9 mouse cellular contexts compared by ENCODE assay signal in genomic region chr9:66144248-66144647, GRCm38 (mm10). TPM values are rescaled to one million over a fixed set of nuclear protein-coding genes. Genes with fewer than 3 reads are reported as not detected.
DNase-seq lines count a peak whose midpoint lies in the region; TF ChIP-seq lines count a peak whose summit lies in the region.
"Had no signal": no experiment of that assay in that cellular context is flagged by ENCODE, and none has a peak within 500 bp of the region (broad histone marks: within the 10 kb centered on the region; RNA-seq: fewer than 3 reads in every experiment).

No protein-coding gene starts in this region.

- TF ChIP-seq POLR2A in cerebellum, adult 2 months (IDR thresholded peaks at IDR 0.05; ENCODE audit: borderline replicate concordance, insufficient read depth, low read length) = no peak

- H3K27ac ChIP-seq in ES-E14 (ENCODE audit: insufficient read depth, low read depth, low read length, poor library complexity, severe bottlenecking) = no peak overlapping the region
- no peak overlapping the region for H3K27ac ChIP-seq in cerebellum, adult 2 months (ENCODE audit: insufficient read depth, low read length)
- H3K27ac ChIP-seq: stomach, embryonic 15.5 days had no signal

- no peaks in the 10 kb centered on the region for H3K27me3 ChIP-seq in cerebellum, adult 2 months (ENCODE audit: control insufficient read depth, insufficient read depth, low read length)
- H3K27me3 ChIP-seq: stomach, embryonic 15.5 days had no signal

- in situ Hi-C loops in ES-E14 (cut with MboI; ENCODE audit: low sequenced_read_pairs in 2 of 2, unreplicated experiment in 2 of 2) = no loop called here

- DNase-seq in 416B (ENCODE audit: low read depth) (peak; percentile 87), ES-E14 (ENCODE audit: low read depth, low spot score) (peak; percentile 66)
- peak; percentile 70 to 78 for DNase-seq in cerebellum, adult 2 months
- DNase-seq in frontal cortex, postnatal 10 days (ENCODE audit: low spot score in 2 of 2) = peak; percentile 35 to 69
- peak; percentile 62 to 76 for DNase-seq in kidney, postnatal 25 days
- DNase-seq in lung, adult 18-20 months = peak; percentile 66 to 68
- peak; percentile 83 for DNase-seq in retina, postnatal 1 day
- DNase-seq in thymus, postnatal 4 days = peak; percentile 79

- no peak overlapping the region for H3K9ac ChIP-seq in ES-E14 (ENCODE audit: insufficient read depth, low read depth, low read length, poor library complexity, severe bottlenecking)
- H3K9ac ChIP-seq: stomach, embryonic 15.5 days had no signal

- peak; percentile 73 for TF ChIP-seq CTCF in cerebellum, adult 2 months (IDR thresholded peaks at IDR 0.05; ENCODE audit: borderline replicate concordance, insufficient read depth, low read depth, low read length)

- H3K9me3 ChIP-seq in ES-E14 (ENCODE audit: control insufficient read depth, insufficient read depth, low read depth, low read length) = no peaks in the 10 kb centered on the region
- H3K9me3 ChIP-seq: stomach, embryonic 15.5 days had no signal

- 6% methylated on average over 6 of the region's 6 CpGs for WGBS in cerebellum, adult 2 months

- H3K4me3 ChIP-seq in ES-E14 (ENCODE audit: insufficient read depth in 1 of 2, low read depth in 1 of 2, low read length in 2 of 2, poor library complexity in 1 of 2, severe bottlenecking in 1 of 2) = no peak overlapping the region
- H3K4me3 ChIP-seq in cerebellum, adult 2 months (replicated peaks; ENCODE audit: insufficient read depth, low read depth, low read length) = no peak overlapping the region
- H3K4me3 ChIP-seq: stomach, embryonic 15.5 days had no signal

- H3K4me1 ChIP-seq in ES-E14 (ENCODE audit: control insufficient read depth in 2 of 2, insufficient read depth in 2 of 2, low read length in 2 of 2, poor library complexity in 1 of 2) = no peaks in the 10 kb centered on the region
- H3K4me1 ChIP-seq in cerebellum, adult 2 months (ENCODE audit: control insufficient read depth, insufficient read depth, low read length) = no peaks in the 10 kb centered on the region
- H3K4me1 ChIP-seq: stomach, embryonic 15.5 days had no signal

- H3K36me3 ChIP-seq in ES-E14 (ENCODE audit: control insufficient read depth, insufficient read depth, low read length, poor library complexity, severe bottlenecking) = peaks cover 10% of the 10 kb centered on the region; the same call in 1 of the 2 replicates

TF ChIP-seq in ES-E14, 5 proteins besides CTCF, POLR2A, EP300 and RAD21:
- TF ChIP-seq HCFC1 (IDR thresholded peaks at IDR 0.05; ENCODE audit: borderline replicate concordance, insufficient read depth, low read length) (no peak), ZNF384 (IDR thresholded peaks at IDR 0.05; ENCODE audit: low read depth, low read length) (no peak), CHD2 (IDR thresholded peaks at IDR 0.05; ENCODE audit: low read depth, low read length) (no peak), ZC3H11A (IDR thresholded peaks at IDR 0.05; ENCODE audit: borderline replicate concordance, low read depth, low read length) (peak; percentile 81), MAFK (IDR thresholded peaks at IDR 0.05; ENCODE audit: insufficient read depth, low read depth, low read length) (no peak)

RNA-seq across cellular contexts. Expression of gene Dapk2, which starts 13.8 kb away (rescaled TPM):
- 0.90 and 1.2 TPM in 2 replicates for total RNA-seq in ES-E14 (2012; rRNA removed)
- 3.6 and 3.8 TPM in 2 replicates for polyA plus RNA-seq in cerebellum, adult 2 months (2012; rRNA removed)

RNA-seq across cellular contexts. Expression of gene Ciao2a, which starts 17.8 kb away (rescaled TPM):
- 31.7 and 55.9 TPM in 2 replicates for total RNA-seq in ES-E14 (2012; rRNA removed)
- polyA plus RNA-seq in cerebellum, adult 2 months (2012; rRNA removed) = 24.3 and 25.9 TPM in 2 replicates

RNA-seq across cellular contexts. Expression of gene Snx1, which starts 17.9 kb away (rescaled TPM):
- total RNA-seq in ES-E14 (2012; rRNA removed) = 27.4 and 42.4 TPM in 2 replicates
- 111 and 121 TPM in 2 replicates for polyA plus RNA-seq in cerebellum, adult 2 months (2012; rRNA removed)
